Mouse (Mus musculus): ENCODE measurements around the gene Med27.

DNA sequence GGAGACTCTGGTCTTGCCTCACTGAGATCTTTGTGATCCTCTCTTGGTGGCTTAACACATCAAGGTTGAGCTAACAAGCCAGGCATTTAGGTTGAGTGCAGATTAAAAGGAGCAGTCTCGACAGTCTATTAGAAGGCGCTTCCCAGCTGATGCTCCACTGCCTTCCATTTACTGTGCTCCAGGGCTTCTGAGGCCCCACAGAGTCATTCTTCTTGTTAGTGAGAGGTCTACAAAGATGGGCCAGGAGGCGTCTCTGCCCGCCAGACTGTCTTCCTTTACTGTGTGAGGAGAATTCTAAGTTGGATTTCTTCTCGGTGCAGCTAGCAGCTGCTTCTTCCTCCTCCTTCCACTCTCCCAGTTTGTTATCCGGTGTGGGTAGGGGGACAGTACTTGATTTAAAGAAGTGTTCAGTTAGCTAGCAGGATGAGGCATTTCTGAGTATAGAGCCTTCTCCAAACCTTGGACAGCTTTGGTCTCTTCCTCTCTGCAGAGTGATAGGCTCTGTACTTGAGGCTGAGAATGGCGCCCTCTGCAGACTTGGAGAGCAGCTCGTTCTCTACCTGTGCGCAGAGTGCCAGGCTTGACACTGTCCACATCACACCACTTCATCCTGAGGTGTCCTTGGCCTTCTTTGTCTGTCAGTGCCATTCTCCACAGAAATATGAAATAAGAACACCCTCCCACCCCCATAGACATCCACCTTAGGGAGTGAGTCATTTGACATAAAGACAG is 57.3 kb downstream of the Med27 start:
- TF ChIP-seq GATA1 (IDR thresholded peaks at IDR 0.05; ENCODE audit: low read length) (no peak), TAL1 (IDR thresholded peaks at IDR 0.05; ENCODE audit: low read length) (no peak)

Data from erythroblast, embryonic 14.5 days (primary cell).